In genomic region chr15:62233154-62233553, GRCm38 (mm10) we compare ENCODE assay signal across 1 mouse cellular context.
TF ChIP-seq lines count a peak whose summit lies in the region.

No protein-coding gene starts in this region.

TF ChIP-seq in MEL, 35 proteins besides CTCF, POLR2A, EP300 and RAD21 (continued from another document):
- no peak for TF ChIP-seq TAL1 (IDR thresholded peaks at IDR 0.05; ENCODE audit: low read length)
- no peak for TF ChIP-seq MAX (IDR thresholded peaks at IDR 0.05; ENCODE audit: low read length)
- no peak for TF ChIP-seq HCFC1 (IDR thresholded peaks at IDR 0.05; ENCODE audit: low read depth, low read length)
- no peak for TF ChIP-seq GATA1 (IDR thresholded peaks at IDR 0.05; ENCODE audit: low read depth, low read length)
- peak; percentile 42; the same call in 1 of the 2 replicates for TF ChIP-seq ZMIZ1 (IDR thresholded peaks at IDR 0.05; ENCODE audit: low read depth, low read length)
- no peak for TF ChIP-seq MXI1 (IDR thresholded peaks at IDR 0.05; ENCODE audit: low read depth, low read length)
- TF ChIP-seq SIN3A (IDR thresholded peaks at IDR 0.05; ENCODE audit: low read length), result no peak
- no peak for TF ChIP-seq POLR2AphosphoS5 (IDR thresholded peaks at IDR 0.05; ENCODE audit: borderline replicate concordance, low read depth, low read length)
- 0 out of 2 replicates have a peak, but pooled peaks have one; percentile 76 for TF ChIP-seq CHD1 (IDR thresholded peaks at IDR 0.05; ENCODE audit: low read depth, low read length)
- no peak for TF ChIP-seq GABPA (IDR thresholded peaks at IDR 0.05; ENCODE audit: low read depth, low read length)
- TF ChIP-seq NELFE (IDR thresholded peaks at IDR 0.05; ENCODE audit: low read depth, low read length), result no peak
